Mouse (Mus musculus): ENCODE results near the gene Slc25a33.
"Not testable (repeated sequence)": the region's sequence is repeated elsewhere in the genome, so short reads cannot be mapped to it uniquely, and the experiment has no call there.

DNA sequence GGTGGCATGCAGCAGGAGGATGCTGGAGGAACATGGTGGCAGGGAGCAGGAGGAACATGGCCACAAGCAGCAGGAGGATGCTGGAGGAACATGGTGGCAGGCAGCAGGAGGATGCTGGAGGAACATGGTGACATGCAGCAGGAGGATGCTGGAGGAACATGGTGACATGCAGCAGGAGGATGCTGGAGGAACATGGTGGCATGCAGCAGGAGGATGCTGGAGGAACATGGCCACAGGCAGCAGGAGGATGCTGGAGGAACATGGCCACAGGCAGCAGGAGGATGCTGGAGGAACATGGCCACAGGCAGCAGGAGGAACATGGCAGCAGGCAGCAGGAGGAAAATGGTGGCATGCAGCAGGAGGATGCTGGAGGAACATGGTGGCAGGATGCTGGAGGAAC is 36.3 kb upstream of the Slc25a33 start:
- not testable (repeated sequence) for TF ChIP-seq EP300, POLR2A (IDR thresholded peaks at IDR 0.05; ENCODE audit: insufficient read depth, low read depth, low read length)
